Mouse (Mus musculus): ENCODE measurements at regions not wholly inside any gene's neighbourhood (a gene's known extent, or its start where the extent isn't known, plus 50 kb on each side); places are given as distances from the start of the nearest gene placed in this dataset.

DNA sequence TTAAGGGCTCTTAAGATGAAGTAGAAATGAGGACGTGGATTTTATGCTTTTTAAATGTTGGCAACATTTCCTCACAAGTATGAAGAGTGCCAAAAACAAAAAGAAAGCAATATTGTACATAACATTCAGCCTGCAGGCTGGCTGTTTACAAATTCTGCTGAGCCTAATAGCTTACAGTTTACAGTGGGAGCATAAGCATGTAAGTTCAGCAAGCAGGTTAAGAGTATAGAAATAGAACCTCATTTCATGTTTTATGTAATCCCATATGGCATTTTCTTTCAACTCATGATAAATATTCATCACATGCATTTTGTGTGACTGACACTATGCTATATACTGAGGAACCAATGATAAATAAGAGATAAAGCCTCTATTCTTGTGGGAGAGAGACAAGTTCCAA, 1520.6 kb upstream of the Tenm4 start:
- Histone ChIP-seq H3K36me3 (no peaks in the 10 kb centered on the region), H3K4me3 (no peak overlapping the region)
- 53% methylated on average over 1 of the region's 1 CpGs for WGBS

DNA sequence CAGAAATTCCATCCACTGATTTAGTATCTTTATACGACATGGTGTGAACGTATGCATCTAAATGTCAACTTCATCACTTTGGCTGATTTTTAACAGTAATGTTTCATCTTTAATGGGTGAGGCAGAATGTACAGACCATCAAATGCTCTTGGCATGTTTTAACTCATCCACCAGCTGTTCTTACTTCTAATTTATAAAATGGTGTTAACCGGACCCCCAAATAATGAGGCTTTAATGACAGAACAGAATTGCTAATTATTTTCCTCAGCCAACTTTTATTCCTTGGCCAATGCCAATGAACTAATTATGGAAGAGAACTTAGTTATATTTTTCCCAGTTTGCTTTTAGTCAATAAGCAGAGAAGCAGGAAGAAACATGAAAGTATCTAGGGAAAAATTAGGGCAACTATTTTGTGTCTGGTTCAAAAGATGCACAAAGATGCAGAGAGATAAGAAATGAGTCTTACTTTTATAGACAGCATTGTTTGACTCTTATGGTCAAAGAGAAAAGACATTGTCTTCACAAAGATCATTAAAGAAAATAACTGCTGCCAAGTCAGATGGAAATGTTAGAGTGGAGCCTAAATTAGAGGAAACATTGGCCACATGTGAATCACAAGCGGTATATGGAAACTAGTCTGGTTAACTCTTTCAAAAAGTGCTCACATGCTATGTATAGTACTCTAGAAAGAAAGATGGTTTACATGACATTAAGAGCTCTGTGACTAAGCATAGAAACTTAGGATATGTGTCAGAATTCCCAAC, 1504.5 kb upstream of the Tenm4 start:
- Histone ChIP-seq H3K27ac (no peak overlapping the region), H3K4me1 (peaks cover 3% of the 10 kb centered on the region; the same call in 1 of the 2 replicates)

More for the DNA sequence above, 1520.6 kb upstream of the Tenm4 start:
- no peaks in the 10 kb centered on the region for H3K9me3 ChIP-seq
- no peaks in the 10 kb centered on the region for H3K4me1 ChIP-seq
- no peak overlapping the region for H3K27ac ChIP-seq
- ATAC-seq (ENCODE audit: insufficient number of reproducible peaks, insufficient read depth, low FRiP score, low TSS enrichment), result no peak
- no peak overlapping the region for H3K9ac ChIP-seq
- H3K4me2 ChIP-seq (replicated peaks), result no peak overlapping the region
- H3K27me3 ChIP-seq, result no peaks in the 10 kb centered on the region

DNA sequence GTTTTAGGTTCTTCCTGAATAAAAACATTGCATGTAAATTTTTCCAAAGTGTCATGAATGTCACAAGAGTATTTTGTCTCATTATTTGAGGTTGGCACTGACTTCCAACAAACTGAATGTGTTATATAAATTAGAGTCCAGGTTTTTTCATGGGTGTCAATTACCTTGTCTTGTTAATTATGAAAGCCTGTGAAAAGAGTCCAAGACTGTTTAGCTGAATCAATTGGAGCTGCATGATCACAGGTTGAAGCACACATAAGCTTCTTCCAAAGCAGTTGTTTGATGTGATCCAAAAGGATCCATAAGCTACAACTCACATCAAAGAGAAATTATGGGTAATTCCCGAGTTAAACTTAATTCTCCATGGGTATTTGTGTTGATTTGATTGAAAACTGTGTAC, 1502.8 kb upstream of the Tenm4 start:
- 22% methylated on average over 1 of the region's 1 CpGs for WGBS
- Histone ChIP-seq H3K36me3 (no peaks in the 10 kb centered on the region), H3K4me1 (peaks cover 3% of the 10 kb centered on the region; the same call in 1 of the 2 replicates), H3K27me3 (no peaks in the 10 kb centered on the region), H3K4me2 (replicated peaks) (no peak overlapping the region), H3K9ac (no peak overlapping the region), H3K4me3 (no peak overlapping the region), H3K27ac (no peak overlapping the region), H3K9me3 (no peaks in the 10 kb centered on the region)
- no peak for ATAC-seq (ENCODE audit: insufficient number of reproducible peaks, insufficient read depth, low FRiP score, low TSS enrichment)

More for the DNA sequence above, 1504.5 kb upstream of the Tenm4 start:
- no peak overlapping the region for H3K4me2 ChIP-seq (replicated peaks)
- H3K9me3 ChIP-seq, result no peaks in the 10 kb centered on the region
- no peaks in the 10 kb centered on the region for H3K27me3 ChIP-seq
- H3K36me3 ChIP-seq, result no peaks in the 10 kb centered on the region
- ATAC-seq (ENCODE audit: insufficient number of reproducible peaks, insufficient read depth, low FRiP score, low TSS enrichment), result no peak
- 82% methylated on average over 4 of the region's 4 CpGs for WGBS
- no peak overlapping the region for H3K9ac ChIP-seq
- no peak overlapping the region for H3K4me3 ChIP-seq

DNA sequence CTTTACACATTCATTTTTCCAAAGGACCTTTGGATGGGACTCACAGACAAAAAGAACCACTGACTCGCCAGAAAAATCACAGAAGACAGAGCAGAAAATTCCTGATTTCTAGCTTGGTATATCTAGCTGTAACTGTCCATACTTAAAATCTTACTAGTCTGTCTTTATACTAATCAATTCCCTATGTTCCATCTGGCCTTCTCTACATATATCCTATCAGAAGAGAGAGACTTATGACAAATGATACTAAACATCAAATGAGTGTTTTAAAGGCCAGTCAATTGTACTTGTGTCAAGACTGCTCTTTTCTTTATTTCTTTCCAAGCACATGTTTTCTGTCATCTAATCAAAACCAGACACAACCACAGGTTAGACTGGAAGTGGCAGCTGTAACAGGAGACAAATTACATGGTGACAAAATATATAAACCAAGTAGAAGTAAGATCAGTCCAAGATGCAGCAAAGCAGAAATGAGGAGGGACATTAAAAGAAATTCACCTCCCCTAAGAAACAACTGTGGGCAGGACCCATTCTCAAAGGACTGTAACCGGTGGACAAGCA, 1502.1 kb upstream of the Tenm4 start:
- H3K27ac ChIP-seq, result no peak overlapping the region
- H3K4me3 ChIP-seq, result no peak overlapping the region
- no peak overlapping the region for H3K4me2 ChIP-seq (replicated peaks)
- peak; percentile 52; the same call in 1 of the 2 replicates for ATAC-seq (ENCODE audit: insufficient number of reproducible peaks, insufficient read depth, low FRiP score, low TSS enrichment)
- no peak overlapping the region for H3K9ac ChIP-seq
- H3K36me3 ChIP-seq, result no peaks in the 10 kb centered on the region
- no peaks in the 10 kb centered on the region for H3K27me3 ChIP-seq
- H3K9me3 ChIP-seq, result no peaks in the 10 kb centered on the region
- WGBS, result 20% methylated on average over 2 of the region's 2 CpGs
- H3K4me1 ChIP-seq, result peaks cover 3% of the 10 kb centered on the region; the same call in 1 of the 2 replicates

GRCm38 (mm10) chr7:94687887-94688286, 1483.2 kb upstream of the Tenm4 start:
- no peaks in the 10 kb centered on the region for H3K9me3 ChIP-seq
- H3K27ac ChIP-seq, result no peak overlapping the region
- H3K4me1 ChIP-seq, result peaks cover 5% of the 10 kb centered on the region; the same call in 1 of the 2 replicates
- H3K36me3 ChIP-seq, result no peaks in the 10 kb centered on the region
- 43% methylated on average over 2 of the region's 2 CpGs for whole genome bisulfite sequencing
- no peak for ATAC-seq (ENCODE audit: insufficient number of reproducible peaks, insufficient read depth, low FRiP score, low TSS enrichment)
- H3K9ac ChIP-seq, result no peak overlapping the region
- no peak overlapping the region for H3K4me2 ChIP-seq (replicated peaks)
- H3K4me3 ChIP-seq, result no peak overlapping the region
- no peaks in the 10 kb centered on the region for H3K27me3 ChIP-seq

DNA sequence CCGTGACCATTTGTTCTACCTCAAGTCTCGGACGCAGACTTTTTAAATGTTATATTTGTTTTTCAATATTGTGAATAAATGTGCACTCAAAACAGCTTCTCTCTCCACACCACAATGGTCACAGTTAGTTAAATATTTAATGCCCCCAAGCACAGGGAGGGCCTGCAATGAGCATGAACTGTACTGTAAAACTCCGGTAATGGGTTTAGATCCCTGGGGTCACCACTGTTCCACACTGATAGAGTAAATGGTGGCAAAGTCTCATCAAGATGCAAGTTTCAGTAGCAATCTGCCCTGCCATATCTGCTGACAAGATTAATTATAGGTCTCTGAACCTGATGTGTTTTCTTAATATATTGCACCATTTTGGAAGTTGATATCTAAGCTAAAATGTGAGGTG, 1473.8 kb upstream of the Tenm4 start:
- no peak for ATAC-seq (ENCODE audit: insufficient number of reproducible peaks, insufficient read depth, low FRiP score, low TSS enrichment)

GRCm38 (mm10) chr7:94706457-94706856, 1464.6 kb upstream of the Tenm4 start:
- Histone ChIP-seq H3K4me1 (no peaks in the 10 kb centered on the region), H3K4me3 (no peak overlapping the region), H3K9me3 (no peaks in the 10 kb centered on the region), H3K9ac (no peak overlapping the region), H3K27ac (no peak overlapping the region), H3K27me3 (no peaks in the 10 kb centered on the region), H3K36me3 (no peaks in the 10 kb centered on the region), H3K4me2 (replicated peaks) (no peak overlapping the region)
- ATAC-seq (ENCODE audit: insufficient number of reproducible peaks, insufficient read depth, low FRiP score, low TSS enrichment), result no peak

More for the DNA sequence above, 1473.8 kb upstream of the Tenm4 start:
- H3K27me3 ChIP-seq, result no peaks in the 10 kb centered on the region
- H3K4me3 ChIP-seq, result no peak overlapping the region
- no peak overlapping the region for H3K4me2 ChIP-seq (replicated peaks)
- H3K9ac ChIP-seq, result no peak overlapping the region
- no peak overlapping the region for H3K27ac ChIP-seq
- H3K9me3 ChIP-seq, result no peaks in the 10 kb centered on the region
- 75% methylated on average over 4 of the region's 4 CpGs for WGBS
- H3K36me3 ChIP-seq, result no peaks in the 10 kb centered on the region
- no peaks in the 10 kb centered on the region for H3K4me1 ChIP-seq

GRCm38 (mm10) chr7:94733433-94733832, 1437.6 kb upstream of the Tenm4 start:
- ATAC-seq (ENCODE audit: insufficient number of reproducible peaks, insufficient read depth, low FRiP score, low TSS enrichment), result no peak
- Histone ChIP-seq H3K4me1 (no peaks in the 10 kb centered on the region), H3K36me3 (no peaks in the 10 kb centered on the region), H3K9ac (no peak overlapping the region), H3K27ac (no peak overlapping the region), H3K4me3 (no peak overlapping the region), H3K9me3 (no peaks in the 10 kb centered on the region), H3K4me2 (replicated peaks) (no peak overlapping the region), H3K27me3 (no peaks in the 10 kb centered on the region)
- WGBS, result 45% methylated on average over 1 of the region's 1 CpGs

DNA sequence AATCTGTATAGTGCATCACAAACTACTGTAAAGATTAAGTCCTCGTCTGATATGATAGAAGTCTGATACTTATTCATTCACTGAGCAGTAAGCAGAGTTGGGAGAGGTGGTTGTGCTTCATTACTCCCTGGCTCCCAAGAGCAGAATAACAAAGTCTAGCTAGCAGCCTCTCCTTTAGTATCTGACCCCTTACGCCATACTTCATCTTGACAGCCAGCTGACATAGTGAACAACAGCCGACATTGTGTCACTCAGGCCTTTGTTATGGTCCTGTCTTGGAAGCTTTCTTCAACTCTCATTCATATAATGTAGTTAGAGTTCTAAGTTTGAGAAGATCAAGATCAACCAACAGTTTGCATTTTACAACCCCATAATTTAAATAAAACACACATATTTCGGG, 1436.3 kb upstream of the Tenm4 start:
- Histone ChIP-seq H3K27ac (no peak overlapping the region), H3K4me3 (no peak overlapping the region)
- 79% methylated on average over 4 of the region's 4 CpGs for WGBS

More for the DNA sequence above, 1436.3 kb upstream of the Tenm4 start:
- Histone ChIP-seq H3K27me3 (no peaks in the 10 kb centered on the region), H3K36me3 (no peaks in the 10 kb centered on the region), H3K9ac (no peak overlapping the region), H3K4me2 (replicated peaks) (no peak overlapping the region), H3K4me1 (no peaks in the 10 kb centered on the region), H3K9me3 (no peaks in the 10 kb centered on the region)
- no peak for ATAC-seq (ENCODE audit: insufficient number of reproducible peaks, insufficient read depth, low FRiP score, low TSS enrichment)
